Mouse (Mus musculus) limb, embryonic 12.5 days (tissue): Measurements from ENCODE around the gene Cd68. TPM values are rescaled to one million over a fixed set of nuclear protein-coding genes. Genes with fewer than 3 reads are reported as not detected.
"Not testable (repeated sequence)": the region's sequence is repeated elsewhere in the genome, so short reads cannot be mapped to it uniquely, and the experiment has no call there.

ENCODE experiments used
- ATAC-seq: fragments of 200-750 bp; cut with Nextera tagmentation; 2 replicates; pipeline ENCODE4 v1.8.0; 2017; ENCODE audit warnings: low read depth, moderate TSS enrichment; ENCODE audit not compliant: insufficient number of reproducible peaks, insufficient read depth, low FRiP score, low TSS enrichment
- H3K27ac ChIP-seq: fragments of 300-500 bp; sonication (generic); 2 replicates; pipeline ENCODE4 v1.5.1; 2016; ENCODE audit warnings: mild to moderate bottlenecking, moderate library complexity
- H3K27me3 ChIP-seq: fragments of 300-500 bp; sonication (generic); 2 replicates; pipeline ENCODE4 v1.6.1; 2016; ENCODE audit warnings: mild to moderate bottlenecking, moderate library complexity
- H3K36me3 ChIP-seq: fragments of 300-500 bp; sonication (generic); 2 replicates; pipeline ENCODE4 v1.6.1; 2016; ENCODE audit warnings: mild to moderate bottlenecking, moderate library complexity
- H3K4me1 ChIP-seq: fragments of 300-500 bp; sonication (generic); replicated peaks from 2 replicates; pipeline ENCODE4 v1.6.1; 2016
- H3K4me2 ChIP-seq: fragments of 300-500 bp; sonication (generic); 2 replicates; pipeline ENCODE4 v1.6.1; 2016; ENCODE audit warnings: mild to moderate bottlenecking, moderate library complexity
- H3K4me3 ChIP-seq: fragments of 300-500 bp; sonication (generic); replicated peaks from 2 replicates; pipeline ENCODE4 v1.5.1; 2016; ENCODE audit warnings: mild to moderate bottlenecking
- H3K9ac ChIP-seq: fragments of 300-500 bp; sonication (generic); replicated peaks from 2 replicates; pipeline ENCODE4 v1.6.1; 2016; ENCODE audit warnings: mild to moderate bottlenecking, moderate library complexity
- H3K9me3 ChIP-seq: fragments of 300-500 bp; sonication (generic); 2 replicates; pipeline ENCODE4 v1.6.1; 2016; ENCODE audit warnings: mild to moderate bottlenecking, moderate library complexity
- WGBS: fragments of 180-500 bp; shearing (Covaris S2); methylation state at CpG from one replicate; pipeline ENCODE4 v1.1.7; 2016; 5-methylcytosine and 5-hydroxymethylcytosine counted together
- microRNA counts: library from miRNA; unstranded; fragments of <30 nt; microRNA quantifications from one replicate; lab custom pipeline; 2017
- microRNA-seq: library from miRNA; unstranded; fragments of <30 nt; microRNA quantifications from one replicate; pipeline ENCODE4, GENCODE M21; 2017
- polyA plus RNA-seq: library from polyadenylated mRNA; unstranded; fragments of >200 nt; fragmentation: Nextera tagmentation; extraction: Ambion mirVana; gene quantifications from 2 replicates; pipeline ENCODE4 v1.2.1, GENCODE M21; 2016

Cd68 gene
- polyA plus RNA-seq, 1 experiment from 2014 or later, result 5.9 TPM

DNA sequence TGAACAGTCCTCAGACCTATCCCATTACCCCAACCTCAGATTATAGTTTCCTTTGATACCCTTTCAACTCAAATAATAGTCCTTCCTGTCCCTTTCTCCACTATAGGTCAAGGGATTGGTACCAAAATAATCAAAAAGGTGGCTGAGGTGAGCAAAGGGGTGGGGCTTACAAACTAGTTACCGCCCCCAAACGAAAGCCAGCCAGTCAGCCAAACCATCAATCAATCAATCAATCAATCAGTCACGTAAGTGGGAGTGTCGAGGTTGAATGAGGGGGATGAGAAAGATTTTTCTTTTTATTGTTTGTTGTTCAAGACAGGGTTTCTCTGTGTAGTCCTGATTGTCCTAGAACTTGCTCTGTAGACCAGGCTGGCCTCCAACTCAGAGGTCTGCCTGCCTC is 42.9 kb downstream of the Cd68 start:
- H3K4me2 ChIP-seq, result peak overlapping the region; percentile 81
- H3K9me3 ChIP-seq, result no peaks in the 10 kb centered on the region
- H3K27me3 ChIP-seq, result no peaks in the 10 kb centered on the region
- H3K27ac ChIP-seq, result no peak overlapping the region
- H3K4me1 ChIP-seq, result peaks cover 10% of the 10 kb centered on the region
- ATAC-seq, result no peak
- WGBS, result 60% methylated on average over 4 of the region's 4 CpGs
- 0 out of 2 replicates have a peak, but pooled peaks cover 3% of the 10 kb centered on the region for H3K36me3 ChIP-seq
- H3K9ac ChIP-seq, result no peak overlapping the region
- peak overlapping the region; percentile 49; the same call in 1 of the 2 replicates for H3K4me3 ChIP-seq

DNA sequence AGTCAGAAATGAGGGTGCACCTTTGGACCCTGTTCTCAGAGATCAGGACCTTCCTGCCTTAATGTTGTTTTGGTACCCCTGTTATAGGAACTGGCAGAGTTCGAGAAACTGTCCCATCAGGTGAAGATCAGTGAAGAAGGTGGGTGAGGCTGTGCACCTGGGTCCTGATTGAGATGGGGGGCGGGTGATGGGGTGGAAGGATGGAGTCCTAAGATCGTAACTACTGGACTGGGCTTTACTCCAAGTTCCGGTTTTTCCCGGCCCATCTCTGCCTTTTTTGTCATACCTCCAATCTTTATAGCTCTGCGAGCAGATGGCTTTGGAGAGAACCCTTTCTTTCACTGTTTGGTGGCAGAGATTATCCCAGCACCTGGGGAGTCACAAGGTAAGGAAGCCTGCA is 43.5 kb downstream of the Cd68 start:
- Histone ChIP-seq H3K4me1 (peaks cover 10% of the 10 kb centered on the region), H3K4me2 (peak overlapping the region; percentile 81), H3K4me3 (peak overlapping the region; percentile 49), H3K9me3 (no peaks in the 10 kb centered on the region), H3K36me3 (0 out of 2 replicates have a peak, but pooled peaks cover 3% of the 10 kb centered on the region), H3K27ac (peak overlapping the region; percentile 32; the same call in 1 of the 2 replicates), H3K27me3 (no peaks in the 10 kb centered on the region), H3K9ac (peak overlapping the region; percentile 82)
- ATAC-seq, result no peak
- 42% methylated on average over 6 of the region's 6 CpGs for WGBS

DNA sequence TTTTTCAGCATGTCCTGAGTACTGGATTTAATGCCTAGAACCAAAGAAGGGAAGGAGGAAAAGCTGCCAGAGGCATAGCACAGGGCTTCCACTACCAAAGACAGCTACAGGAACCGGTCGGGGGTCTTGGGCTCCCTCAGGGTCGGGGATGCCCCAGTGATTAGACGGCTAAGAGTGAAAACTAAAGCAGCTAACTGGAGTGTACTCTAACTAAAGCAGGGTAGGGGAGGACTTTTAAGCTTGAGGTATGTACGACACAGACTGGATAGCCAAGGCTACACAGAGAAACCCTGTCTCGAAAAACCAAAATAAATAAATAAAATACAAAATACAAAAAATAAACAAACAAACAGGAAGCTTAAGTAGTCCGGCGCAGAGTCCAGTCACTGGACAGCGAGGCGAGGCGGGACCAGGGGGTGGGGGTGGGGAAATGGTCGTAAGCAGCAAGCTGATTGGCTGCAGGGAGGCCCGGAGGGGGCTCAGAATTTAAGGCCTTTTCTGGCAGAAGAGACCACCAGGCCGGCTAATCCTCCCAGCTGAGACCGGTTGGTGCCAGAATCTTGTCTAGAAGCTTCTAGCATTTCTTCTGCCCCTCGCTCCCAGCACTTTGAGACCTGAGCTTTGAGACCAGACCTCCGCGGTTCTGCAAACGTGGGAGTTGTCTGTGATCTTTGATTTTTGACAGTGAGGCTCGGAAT is 44.2 kb downstream of the Cd68 start, which contains the start of gene Sat2:
Gene Sat2, plus strand, starts transcription at position 454 of the 698 bp plus-strand sequence.
- H3K4me2 ChIP-seq, result peak within 1 kb of the TSS; percentile 81
- H3K36me3 ChIP-seq, result 0 out of 2 replicates have a peak, but pooled peaks cover 3% of the 10 kb centered on the region
- peaks cover 10% of the 10 kb centered on the region for H3K4me1 ChIP-seq
- peak within 1 kb of the TSS; percentile 32 for H3K27ac ChIP-seq
- H3K9ac ChIP-seq, result peak within 1 kb of the TSS; percentile 82
- H3K9me3 ChIP-seq, result no peaks in the 10 kb centered on the region
- 0 out of 2 replicates have a peak, but pooled peaks cover 5% of the 10 kb centered on the region for H3K27me3 ChIP-seq
- H3K4me3 ChIP-seq, result peak within 1 kb of the TSS; percentile 49
- WGBS, result 1% methylated on average over 20 of the region's 20 CpGs
- ATAC-seq, result peak; percentile 80

DNA sequence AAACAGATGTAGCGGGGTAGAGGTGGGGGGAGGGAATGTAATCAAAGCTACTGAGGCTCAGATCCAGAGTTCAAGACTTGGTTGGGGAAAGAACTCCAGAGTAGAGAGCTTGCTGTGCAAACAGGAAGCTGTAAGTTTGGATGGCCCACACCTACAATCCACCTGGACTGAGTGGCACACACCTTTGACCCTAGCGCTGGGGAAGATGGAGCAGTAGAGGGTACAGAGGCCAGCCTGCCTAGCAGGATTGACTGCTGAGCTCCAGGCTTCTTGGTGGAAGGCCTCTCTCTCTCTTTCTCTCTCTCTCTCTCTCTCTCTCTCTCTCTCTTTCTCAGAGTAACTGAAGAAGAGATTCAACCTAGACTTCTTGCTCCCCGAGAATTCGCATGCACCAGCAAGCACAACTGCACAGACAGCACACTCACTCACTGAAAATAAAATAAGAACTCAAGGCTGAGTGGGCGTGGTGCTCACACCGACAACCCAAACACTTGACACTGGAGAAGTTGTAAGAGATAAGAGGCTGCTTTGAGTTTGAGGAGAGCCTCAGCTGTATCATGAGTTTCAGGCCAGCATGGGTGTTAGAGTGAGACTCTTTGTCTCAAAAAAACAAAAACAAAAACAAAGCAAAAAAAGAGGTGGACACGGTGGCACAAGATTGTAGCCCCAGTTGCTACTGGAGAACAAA is 45.4 kb downstream of the Cd68 start:
- no peak for ATAC-seq
- H3K36me3 ChIP-seq, result 0 out of 2 replicates have a peak, but pooled peaks cover 3% of the 10 kb centered on the region
- H3K9me3 ChIP-seq, result no peaks in the 10 kb centered on the region
- H3K27ac ChIP-seq, result no peak overlapping the region
- no peak overlapping the region for H3K4me3 ChIP-seq
- no peak overlapping the region for H3K4me2 ChIP-seq
- no peak overlapping the region for H3K9ac ChIP-seq
- 86% methylated on average over 7 of the region's 7 CpGs for WGBS
- peaks cover 10% of the 10 kb centered on the region for H3K4me1 ChIP-seq
- H3K27me3 ChIP-seq, result 0 out of 2 replicates have a peak, but pooled peaks cover 5% of the 10 kb centered on the region

DNA sequence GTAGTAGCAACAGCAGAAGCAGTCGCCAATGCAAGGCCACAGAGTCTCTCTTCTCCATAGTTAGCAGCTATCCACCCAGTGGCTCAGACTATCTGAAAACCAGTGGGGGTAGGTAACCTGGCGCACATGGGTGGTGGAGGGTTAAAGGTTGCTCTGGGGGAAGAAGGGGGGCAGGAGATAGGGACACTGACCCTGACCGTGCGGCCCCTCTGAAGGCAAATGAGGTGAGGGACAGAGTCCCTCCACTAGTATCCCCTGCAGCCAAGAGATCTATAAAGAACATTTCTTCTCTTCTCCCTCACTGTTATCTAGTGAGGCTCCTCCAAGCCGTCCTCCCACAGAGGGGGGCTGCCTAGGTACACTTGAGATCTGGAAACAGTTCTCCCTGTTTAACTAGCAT is 48.1 kb downstream of the Cd68 start, which contains the start of gene Shbg:
Gene Shbg, minus strand, starts transcription at position 101 of the 400 bp plus-strand sequence.
- Histone ChIP-seq H3K9ac (peak within 1 kb of the TSS; percentile 34; the same call in 1 of the 2 replicates), H3K27me3 (0 out of 2 replicates have a peak, but pooled peaks cover 5% of the 10 kb centered on the region), H3K36me3 (no peaks in the 10 kb centered on the region), H3K27ac (no peak within 1 kb of the TSS), H3K4me3 (no peak within 1 kb of the TSS), H3K4me1 (peaks cover 14% of the 10 kb centered on the region), H3K9me3 (no peaks in the 10 kb centered on the region), H3K4me2 (no peak within 1 kb of the TSS)
- 64% methylated on average over 5 of the region's 5 CpGs for WGBS
- ATAC-seq, result no peak

DNA sequence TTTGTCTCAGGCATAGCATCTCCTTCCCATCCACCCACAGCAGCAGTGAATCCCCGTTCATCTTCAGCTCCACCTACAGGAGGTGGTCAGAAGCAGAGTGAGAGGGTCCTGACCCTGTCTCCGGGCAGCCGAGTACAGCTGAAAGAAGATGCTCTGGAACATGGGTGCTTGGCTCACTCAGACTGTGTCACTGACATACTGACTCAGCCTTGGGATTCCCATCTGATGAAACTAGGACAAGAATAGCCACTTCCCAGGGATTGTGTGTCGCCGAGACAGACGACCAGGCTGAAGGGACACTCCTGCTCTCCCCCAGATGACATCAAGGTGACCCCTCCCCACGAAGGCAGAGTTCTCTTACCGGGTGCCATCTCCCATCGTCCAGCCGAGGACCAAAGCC is 49.2 kb downstream of the Cd68 start:
- Histone ChIP-seq H3K9me3 (no peaks in the 10 kb centered on the region), H3K4me2 (no peak overlapping the region), H3K4me1 (peaks cover 8% of the 10 kb centered on the region; the same call in 1 of the 2 replicates), H3K9ac (peak overlapping the region; percentile 34; the same call in 1 of the 2 replicates), H3K27ac (no peak overlapping the region), H3K36me3 (no peaks in the 10 kb centered on the region), H3K4me3 (no peak overlapping the region), H3K27me3 (0 out of 2 replicates have a peak, but pooled peaks cover 5% of the 10 kb centered on the region)
- 52% methylated on average over 10 of the region's 10 CpGs for WGBS
- ATAC-seq, result no peak

DNA sequence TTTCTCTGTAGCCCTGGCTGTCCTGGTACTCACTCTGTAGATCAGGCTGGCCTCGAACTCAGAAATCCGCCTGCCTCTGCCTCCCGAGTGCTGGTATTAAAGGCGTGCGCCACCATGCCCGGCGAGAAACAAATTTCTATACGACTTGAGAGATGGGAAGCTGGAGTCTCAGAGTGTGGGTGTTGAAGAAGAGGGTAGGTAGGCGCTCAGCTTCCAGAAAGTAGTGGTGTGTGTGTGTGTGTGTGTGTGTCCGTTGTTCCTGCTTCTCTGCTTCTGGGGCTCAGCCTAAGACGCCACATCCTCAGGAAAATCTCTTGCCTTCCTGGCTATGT is 51.7 kb downstream of the Cd68 start:
- not testable (repeated sequence) for H3K27me3 ChIP-seq, H3K9me3 ChIP-seq, H3K27ac ChIP-seq, H3K9ac ChIP-seq, H3K4me1 ChIP-seq, ATAC-seq, H3K4me3 ChIP-seq, H3K36me3 ChIP-seq, H3K4me2 ChIP-seq
- WGBS, result 53% methylated on average over 11 of the region's 11 CpGs

MicroRNAs encoded within 50 kb of the gene (microRNA counts, 519-probe panel; counts per million panel counts)
- microRNA mmu-miR-1934 (lab: Ali Mortazavi, UCI) (not detected), microRNA mmu-miR-467f (lab: Ali Mortazavi, UCI) (2,411 counts per million, percentile 9 among the panel's probes with 10 or more counts)

Small RNAs within 50 kb of the gene (microRNA-seq; reads per million reads assigned to microRNA genes)
- gene Mir1934 (3.3 reads per million, percentile 9 among the genes with 10 or more reads in this experiment), gene Mir467f (not detected)

Other genes starting within 250 kb of the Cd68 start
- 1.9 and 3.3 TPM in 2 replicates for gene Dnah2, start 117.0 kb downstream of the Cd68 start, polyA plus RNA-seq
- 53.3 and 54.3 TPM in 2 replicates for gene Efnb3, start 105.9 kb downstream of the Cd68 start, polyA plus RNA-seq
- 35.8 and 39.0 TPM in 2 replicates for gene Wrap53, start 85.9 kb downstream of the Cd68 start, polyA plus RNA-seq
- 175 and 180 TPM in 2 replicates for gene Trp53, start 85.8 kb downstream of the Cd68 start, polyA plus RNA-seq
- gene Atp1b2, start 60.2 kb downstream of the Cd68 start, polyA plus RNA-seq, result 3.0 and 4.8 TPM in 2 replicates
- not detected in 2 replicates for gene Shbg, start 48.2 kb downstream of the Cd68 start, polyA plus RNA-seq
- 24.3 and 25.8 TPM in 2 replicates for gene Sat2, start 44.1 kb downstream of the Cd68 start, polyA plus RNA-seq
- gene Fxr2, start 33.2 kb downstream of the Cd68 start, polyA plus RNA-seq, result 56.0 and 63.9 TPM in 2 replicates
- gene Sox15, start 10.8 kb downstream of the Cd68 start, polyA plus RNA-seq, result 0.68 TPM in 1 of 2 replicates, not detected in the other
- gene Mpdu1, start 3.5 kb downstream of the Cd68 start, polyA plus RNA-seq, result 62.6 and 64.3 TPM in 2 replicates
- 569 and 701 TPM in 2 replicates for gene Eif4a1, start 6.3 kb upstream of the Cd68 start, polyA plus RNA-seq
- 132 and 140 TPM in 2 replicates for gene Senp3, start 15.9 kb upstream of the Cd68 start, polyA plus RNA-seq
- 0.58 and 1.0 TPM in 2 replicates for gene Tnfsf13, start 19.6 kb upstream of the Cd68 start, polyA plus RNA-seq
- 2.2 and 3.7 TPM in 2 replicates for gene Tnfsf12, start 29.7 kb upstream of the Cd68 start, polyA plus RNA-seq
- 1.7 TPM in 2 replicates for gene Tnfsfm13, start 29.9 kb upstream of the Cd68 start, polyA plus RNA-seq
- gene Polr2a, start 92.5 kb upstream of the Cd68 start, polyA plus RNA-seq, result 27.2 and 38.1 TPM in 2 replicates
- gene Slc35g3, start 95.8 kb upstream of the Cd68 start, polyA plus RNA-seq, result 0.13 and 0.18 TPM in 2 replicates
- gene Zbtb4, start 99.8 kb upstream of the Cd68 start, polyA plus RNA-seq, result 1.9 and 2.4 TPM in 2 replicates
- 15.4 and 17.1 TPM in 2 replicates for gene Chrnb1, start 129.8 kb upstream of the Cd68 start, polyA plus RNA-seq
- 1.2 and 1.5 TPM in 2 replicates for gene Fgf11, start 135.7 kb upstream of the Cd68 start, polyA plus RNA-seq
- gene Tmem102, start 139.5 kb upstream of the Cd68 start, polyA plus RNA-seq, result 1.6 and 1.8 TPM in 2 replicates
- gene Gm39566, start 149.1 kb upstream of the Cd68 start, polyA plus RNA-seq, result not detected in 2 replicates
- not detected in 2 replicates for gene Spem2, start 152.3 kb upstream of the Cd68 start, polyA plus RNA-seq
- gene Spem1, start 156.0 kb upstream of the Cd68 start, polyA plus RNA-seq, result 0.20 TPM in 1 of 2 replicates, not detected in the other
- gene Nlgn2, start 171.6 kb upstream of the Cd68 start, polyA plus RNA-seq, result 8.4 and 9.1 TPM in 2 replicates
- 346 and 353 TPM in 2 replicates for gene Tmem256, start 172.4 kb upstream of the Cd68 start, polyA plus RNA-seq
- 111 and 120 TPM in 2 replicates for gene Plscr3, start 180.2 kb upstream of the Cd68 start, polyA plus RNA-seq
- 1.6 and 2.3 TPM in 2 replicates for gene Tnk1, start 192.6 kb upstream of the Cd68 start, polyA plus RNA-seq
- not detected in 2 replicates for gene Tmem95, start 211.9 kb upstream of the Cd68 start, polyA plus RNA-seq
- 3.7 and 4.4 TPM in 2 replicates for gene Kctd11, start 215.3 kb upstream of the Cd68 start, polyA plus RNA-seq
- gene Acap1, start 229.4 kb upstream of the Cd68 start, polyA plus RNA-seq, result 0.90 and 1.5 TPM in 2 replicates
- gene 2810408A11Rik, start 234.8 kb upstream of the Cd68 start, polyA plus RNA-seq, result 30.4 and 32.8 TPM in 2 replicates
- gene Neurl4, start 234.9 kb upstream of the Cd68 start, polyA plus RNA-seq, result 10.9 and 12.7 TPM in 2 replicates
- 92.0 and 93.5 TPM in 2 replicates for gene Gps2, start 247.7 kb upstream of the Cd68 start, polyA plus RNA-seq